Mouse (Mus musculus) G1E (cell line): ENCODE measurements around the gene AB124611.

Experiments
- CTCF ChIP-seq: IDR thresholded peaks from 2 replicates; pipeline ENCODE4 v1.5.1; 2012; ENCODE audit warnings: low read depth, low read length, inconsistent platforms, mixed read lengths
- GATA1 ChIP-seq: IDR thresholded peaks from 2 replicates; pipeline ENCODE4 v1.6.1; 2012; ENCODE audit warnings: borderline replicate concordance, low read length, inconsistent platforms, mixed read lengths
- GATA2 ChIP-seq: IDR thresholded peaks from 2 replicates; pipeline ENCODE4 v1.6.1; 2012; ENCODE audit warnings: low read depth, low read length, inconsistent platforms, borderline replicate concordance
- TAL1 ChIP-seq: conservative IDR thresholded peaks from 2 replicates; pipeline ENCODE4 v1.6.1; 2012; ENCODE audit warnings: low read depth, low read length, inconsistent platforms, mixed read lengths

DNA sequence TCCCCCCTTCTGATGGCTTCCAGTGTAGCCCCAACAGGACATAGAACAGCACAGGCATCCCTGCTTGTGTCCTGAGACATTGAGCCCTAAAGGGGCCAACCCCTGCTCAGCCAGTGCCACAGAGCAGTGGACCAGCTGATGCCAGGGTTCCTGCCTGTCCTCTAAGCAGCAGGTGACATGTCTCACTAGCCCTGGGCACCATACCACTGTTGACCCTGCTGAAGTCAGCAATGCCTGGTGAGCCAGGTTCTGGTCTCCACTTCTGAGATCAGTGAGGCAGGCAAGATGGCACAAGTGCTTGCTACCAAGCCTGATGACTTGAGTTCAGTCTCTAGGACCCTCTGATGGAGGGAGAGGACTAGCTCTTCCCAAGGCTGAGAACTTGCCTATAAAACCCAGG, 20.2 kb upstream of the AB124611 start:
- no peak for TF ChIP-seq CTCF
- TF ChIP-seq GATA1: no peak
- no peak for TF ChIP-seq GATA2
- TF ChIP-seq TAL1: no peak
